Mouse (Mus musculus): ENCODE measurements around the gene Lyst. TPM values are rescaled to one million over a fixed set of nuclear protein-coding genes. Genes with fewer than 3 reads are reported as not detected.

The Lyst gene
- polyA plus RNA-seq, 1 experiment from 2014 or later = 10.0 TPM

Other genes with a start within 250 kb of the Lyst start
- 10.4 and 10.8 TPM in 2 replicates for gene Gpr137b, start 196.4 kb upstream of the Lyst start, polyA plus RNA-seq (2014; fragmentation: Nextera tagmentation; extraction: Ambion mirVana)
- 87.6 and 97.9 TPM in 2 replicates for gene Nid1, start 152.8 kb upstream of the Lyst start, polyA plus RNA-seq (2014; fragmentation: Nextera tagmentation; extraction: Ambion mirVana)
- 2.1 and 4.9 TPM in 2 replicates for gene Gng4, start 193.7 kb downstream of the Lyst start, polyA plus RNA-seq (2014; fragmentation: Nextera tagmentation; extraction: Ambion mirVana)